Mouse (Mus musculus): ENCODE data around the gene Nans.

- TF ChIP-seq CTCF (IDR thresholded peaks at IDR 0.05; ENCODE audit: borderline replicate concordance, control insufficient read depth, extremely low read depth, insufficient read depth, low read length, poor library complexity) (no peak), POLR2A (IDR thresholded peaks at IDR 0.05; ENCODE audit: control insufficient read depth, extremely low read depth, insufficient read depth, low read length, poor library complexity) (no peak)
These were observed 41.6 kb upstream of the Nans start for GRCm38 (mm10) chr4:46447461-46447860.
